Mouse (Mus musculus) MEL (cell line): ENCODE measurements around the gene Smim8. TPM values are rescaled to one million over a fixed set of nuclear protein-coding genes. Genes with fewer than 3 reads are reported as not detected.

Experiments used
- DNase-seq: peaks from one replicate; pipeline ENCODE4 v3.0.0; 2011; ENCODE audit warnings: low read depth, low spot score
- H3K27ac ChIP-seq: 2 replicates; pipeline ENCODE4 v1.5.1; 2012; ENCODE audit warnings: low read depth, mild to moderate bottlenecking, control low read depth, low read length, moderate library complexity; ENCODE audit not compliant: control insufficient read depth
- H3K27me3 ChIP-seq, 2 experiments: fragments of 150-350 bp in 1 of 2; sonication (generic) in 1 of 2; 2 replicates each; pipeline ENCODE4 v1.6.1; 2012; ENCODE audit warnings: low read length in 2 of 2, mild to moderate bottlenecking in 2 of 2, improper control_type of control experiment in 1 of 2, moderate library complexity in 1 of 2; ENCODE audit not compliant: insufficient read depth in 2 of 2, control insufficient read depth in 1 of 2
- H3K36me3 ChIP-seq, 2 experiments: 2 replicates each; pipeline ENCODE4 v1.6.1; 2012 to 2014; ENCODE audit warnings: low read length in 2 of 2, improper control_type of control experiment in 1 of 2, inconsistent platforms in 1 of 2, mild to moderate bottlenecking in 1 of 2; ENCODE audit not compliant: insufficient read depth in 2 of 2, control insufficient read depth in 1 of 2
- H3K4me1 ChIP-seq, 2 experiments: fragments of 150-350 bp in 1 of 2; sonication (generic) in 1 of 2; 2 replicates each; pipeline ENCODE4 v1.6.1; 2012; ENCODE audit warnings: low read length in 2 of 2, improper control_type of control experiment in 1 of 2, mild to moderate bottlenecking in 1 of 2; ENCODE audit not compliant: insufficient read depth in 2 of 2, control insufficient read depth in 1 of 2
- H3K4me3 ChIP-seq, 2 experiments: fragments of 150-350 bp in 1 of 2; sonication (generic) in 1 of 2; 2 replicates each; pipeline ENCODE4 v1.5.1; 2012; ENCODE audit warnings: low read depth in 2 of 2, low read length in 2 of 2, mild to moderate bottlenecking in 2 of 2, moderate library complexity in 2 of 2, control low read depth in 1 of 2, improper control_type of control experiment in 1 of 2; ENCODE audit not compliant: control insufficient read depth in 1 of 2, insufficient read depth in 1 of 2
- H3K79me2 ChIP-seq: 2 replicates; pipeline ENCODE4 v1.6.1; 2012; ENCODE audit warnings: mild to moderate bottlenecking, low read length, moderate library complexity; ENCODE audit not compliant: control insufficient read depth, poor library complexity, insufficient read depth
- H3K9ac ChIP-seq: 2 replicates; pipeline ENCODE4 v1.6.1; 2012; ENCODE audit warnings: low read depth, mild to moderate bottlenecking, control low read depth, low read length, moderate library complexity; ENCODE audit not compliant: control insufficient read depth, poor library complexity, severe bottlenecking
- H3K9me3 ChIP-seq: fragments of 150-350 bp; sonication (generic); replicated peaks from 2 replicates; pipeline ENCODE4 v1.6.1; 2012; ENCODE audit warnings: mild to moderate bottlenecking, low read length, improper control_type of control experiment, moderate library complexity; ENCODE audit not compliant: insufficient read depth
- CHD1 ChIP-seq: IDR thresholded peaks from 2 replicates; pipeline ENCODE4 v1.6.1; 2012; ENCODE audit warnings: low read depth, mild to moderate bottlenecking, inconsistent platforms, low read length, improper control_type of control experiment
- CHD2 ChIP-seq: IDR thresholded peaks from 2 replicates; pipeline ENCODE4 v1.6.1; 2011; ENCODE audit warnings: low read length, improper control_type of control experiment
- CTCF ChIP-seq, 3 experiments: IDR thresholded peaks in 2 of 3; conservative IDR thresholded peaks in 1 of 3; 2 replicates each; pipeline ENCODE4 v1.5.1; 2011 to 2012; ENCODE audit warnings: low read length in 3 of 3, low read depth in 2 of 3, mild to moderate bottlenecking in 2 of 3, improper control_type of control experiment in 1 of 3, inconsistent platforms in 1 of 3, mixed read lengths in 1 of 3, moderate library complexity in 1 of 3; ENCODE audit not compliant: control insufficient read depth in 1 of 3, insufficient read depth in 1 of 3, poor library complexity in 1 of 3, severe bottlenecking in 1 of 3
- E2F4 ChIP-seq: IDR thresholded peaks from 2 replicates; pipeline ENCODE4 v1.6.1; 2011; ENCODE audit warnings: low read depth, low read length, improper control_type of control experiment, borderline replicate concordance
- ETS1 ChIP-seq: IDR thresholded peaks from 2 replicates; pipeline ENCODE4 v1.6.1; 2012; ENCODE audit warnings: low read depth, mild to moderate bottlenecking, inconsistent platforms, low read length, improper control_type of control experiment, moderate library complexity
- JUND ChIP-seq: IDR thresholded peaks from 2 replicates; pipeline ENCODE4 v1.6.1; 2011; ENCODE audit warnings: low read depth, mild to moderate bottlenecking, improper control_type of control experiment, low read length
- KAT2A ChIP-seq: conservative IDR thresholded peaks from 2 replicates; pipeline ENCODE4 v1.6.1; 2012; ENCODE audit warnings: low read depth, low read length, improper control_type of control experiment, inconsistent platforms
- MAFK ChIP-seq: IDR thresholded peaks from 2 replicates; pipeline ENCODE4 v1.6.1; 2011; ENCODE audit warnings: low read depth, mild to moderate bottlenecking, low read length, improper control_type of control experiment, borderline replicate concordance
- MAZ ChIP-seq: IDR thresholded peaks from 2 replicates; pipeline ENCODE4 v1.6.1; 2012; ENCODE audit warnings: low read depth, mild to moderate bottlenecking, inconsistent platforms, low read length, improper control_type of control experiment
- MYC ChIP-seq: IDR thresholded peaks from 2 replicates; pipeline ENCODE4 v1.6.1; 2011; ENCODE audit warnings: low read depth, mild to moderate bottlenecking, low read length, improper control_type of control experiment, moderate library complexity
- POLR2A ChIP-seq, 2 experiments: IDR thresholded peaks; 2 replicates each; pipeline ENCODE4 v1.6.1; 2011 to 2012; ENCODE audit warnings: low read length in 2 of 2, mild to moderate bottlenecking in 2 of 2, control low read depth in 1 of 2, improper control_type of control experiment in 1 of 2, low read depth in 1 of 2, moderate library complexity in 1 of 2; ENCODE audit not compliant: control insufficient read depth in 1 of 2, insufficient read depth in 1 of 2, poor library complexity in 1 of 2
- POLR2AphosphoS2 ChIP-seq: IDR thresholded peaks from 2 replicates; pipeline ENCODE4 v1.6.1; 2011; ENCODE audit warnings: low read length, improper control_type of control experiment
- RAD21 ChIP-seq: IDR thresholded peaks from 2 replicates; pipeline ENCODE4 v1.6.1; 2011; ENCODE audit warnings: mild to moderate bottlenecking, low read depth, low read length, improper control_type of control experiment
- RCOR1 ChIP-seq: IDR thresholded peaks from 2 replicates; pipeline ENCODE4 v1.6.1; 2012; ENCODE audit warnings: low read depth, mild to moderate bottlenecking, inconsistent platforms, low read length, improper control_type of control experiment
- SMC3 ChIP-seq: IDR thresholded peaks from 2 replicates; pipeline ENCODE4 v1.6.1; 2011; ENCODE audit warnings: low read depth, low read length, improper control_type of control experiment
- TBP ChIP-seq: IDR thresholded peaks from 2 replicates; pipeline ENCODE4 v1.8.0; 2011; ENCODE audit warnings: low read depth, low read length, improper control_type of control experiment
- UBTF ChIP-seq: IDR thresholded peaks from 2 replicates; pipeline ENCODE4 v1.6.1; 2012; ENCODE audit warnings: low read depth, mild to moderate bottlenecking, inconsistent platforms, low read length, improper control_type of control experiment, moderate library complexity, borderline replicate concordance; ENCODE audit not compliant: insufficient read depth
- USF1 ChIP-seq: IDR thresholded peaks from 2 replicates; pipeline ENCODE4 v1.6.1; 2014; ENCODE audit warnings: low read depth, mild to moderate bottlenecking, inconsistent platforms, low read length, improper control_type of control experiment, moderate library complexity
- USF2 ChIP-seq, 2 experiments: IDR thresholded peaks; 2 replicates each; pipeline ENCODE4 v1.6.1; 2011 to 2012; ENCODE audit warnings: improper control_type of control experiment in 2 of 2, low read length in 2 of 2, borderline replicate concordance in 1 of 2, inconsistent platforms in 1 of 2, low read depth in 1 of 2, mild to moderate bottlenecking in 1 of 2; ENCODE audit not compliant: insufficient read depth in 1 of 2
- ZMIZ1 ChIP-seq: IDR thresholded peaks from 2 replicates; pipeline ENCODE4 v1.6.1; 2012; ENCODE audit warnings: low read depth, mild to moderate bottlenecking, inconsistent platforms, low read length, improper control_type of control experiment, moderate library complexity
- polyA plus RNA-seq, 2 experiments: library from polyadenylated mRNA; stranded (reverse) in 1 of 2; unstranded in 1 of 2; fragments of >175 nt in 1 of 2; fragments of >200 nt in 1 of 2; gene quantifications; 2 replicates each; pipeline versions ENCODE4 v1.2.1 to v1.2.4; 2012; ENCODE audit warnings: low replicate concordance in 2 of 2, low read depth in 1 of 2; ENCODE audit not compliant: insufficient read length in 2 of 2, insufficient read depth in 1 of 2, missing spikeins in 1 of 2
- total RNA-seq: library from RNA; depleted of rRNA; stranded (reverse); fragments of 300-350 nt; gene quantifications from 2 replicates; pipeline ENCODE4 v1.2.3, GENCODE M21; 2012; rRNA removed

The Smim8 gene
- total and polyA plus RNA-seq, 3 experiments = 8.1 to 9.8 TPM; not detected in 1

- H3K9me3 ChIP-seq = no peaks in the 10 kb centered on the region
- no peaks in the 10 kb centered on the region for H3K4me1 ChIP-seq
- peaks cover 5% of the 10 kb centered on the region in 2 experiments for H3K27me3 ChIP-seq
- peak; percentile 22 for DNase-seq
- H3K4me3 ChIP-seq = no peak overlapping the region
- no peak overlapping the region for H3K27ac ChIP-seq
- H3K79me2 ChIP-seq = no peaks in the 10 kb centered on the region
- no peaks in the 10 kb centered on the region for H3K36me3 ChIP-seq
- TF ChIP-seq UBTF = no peak
- TF ChIP-seq CTCF (IDR thresholded peaks at IDR 0.05 in 2 of 3, conservative IDR thresholded peaks at IDR 0.05 in 1 of 3; ENCODE audit: control insufficient read depth in 1 of 3, insufficient read depth in 1 of 3, low read depth in 2 of 3, low read length in 3 of 3, poor library complexity in 1 of 3, severe bottlenecking in 1 of 3) = peak; percentile 16 to 36 (median 21); a peak in 3 of 6 replicates
- peak; percentile 26; the same call in 1 of the 2 replicates for TF ChIP-seq SMC3
- TF ChIP-seq E2F4 = no peak
- TF ChIP-seq CHD1 = no peak
- TF ChIP-seq RAD21 = peak; percentile 26
- TF ChIP-seq CHD2 = no peak
- TF ChIP-seq TBP = no peak
- TF ChIP-seq, all 39 proteins: peak for 3
- no peak overlapping the region for H3K9ac ChIP-seq
Observed at GRCm38 (mm10) chr4:34720127-34720895, 57.9 kb downstream of the Smim8 start.

GRCm38 (mm10) chr4:34719421-34719820 lies 58.8 kb downstream of the Smim8 start:
- H3K9me3 ChIP-seq = no peaks in the 10 kb centered on the region
- no peak overlapping the region for H3K9ac ChIP-seq
- no peaks in the 10 kb centered on the region for H3K79me2 ChIP-seq
- DNase-seq = no peak
- no peaks in the 10 kb centered on the region for H3K4me1 ChIP-seq
- peaks cover 5 to 8% of the 10 kb centered on the region in 2 experiments for H3K27me3 ChIP-seq
- no peak overlapping the region for H3K4me3 ChIP-seq
- TF ChIP-seq ZMIZ1 (no peak), E2F4 (no peak), USF2 (IDR thresholded peaks at IDR 0.05; ENCODE audit: borderline replicate concordance in 1 of 2, insufficient read depth in 1 of 2, low read depth in 1 of 2, low read length in 2 of 2) (no peak), USF1 (no peak), CHD2 (no peak), JUND (no peak), POLR2AphosphoS2 (no peak), MAFK (no peak), POLR2A (IDR thresholded peaks at IDR 0.05; ENCODE audit: control insufficient read depth in 1 of 2, insufficient read depth in 1 of 2, low read depth in 1 of 2, low read length in 2 of 2, poor library complexity in 1 of 2) (no peak), KAT2A (no peak), MYC (no peak), ETS1 (no peak), MAZ (no peak), RCOR1 (no peak)
- H3K27ac ChIP-seq = no peak overlapping the region
- no peaks in the 10 kb centered on the region for H3K36me3 ChIP-seq

Other genes starting within 250 kb of the Smim8 start
- gene Akirin2, start 227.5 kb downstream of the Smim8 start, total RNA-seq = 23.4 and 28.5 TPM in 2 replicates
- 10 to 100 TPM in 1 of 2 experiments, not detected in 1; 45.8 TPM for gene Akirin2, start 227.5 kb downstream of the Smim8 start, polyA plus RNA-seq
- 48.0 and 54.5 TPM in 2 replicates for gene Orc3, start 163.5 kb downstream of the Smim8 start, total RNA-seq
- 10 to 100 TPM in 1 of 2 experiments, not detected in 1; 74.2 TPM for gene Orc3, start 163.5 kb downstream of the Smim8 start, polyA plus RNA-seq
- 45.3 and 47.7 TPM in 2 replicates for gene Rars2, start 163.5 kb downstream of the Smim8 start, total RNA-seq
- 10 to 100 TPM in 1 of 2 experiments, not detected in 1; 60.3 TPM for gene Rars2, start 163.5 kb downstream of the Smim8 start, polyA plus RNA-seq
- gene Slc35a1, start 91.0 kb downstream of the Smim8 start, total RNA-seq = 25.8 and 26.0 TPM in 2 replicates
- gene Slc35a1, start 91.0 kb downstream of the Smim8 start, polyA plus RNA-seq = 10 to 100 TPM in 1 of 2 experiments, not detected in 1; 24.3 TPM
- gene Cfap206, start 48.2 kb downstream of the Smim8 start, total RNA-seq = not detected in 2 replicates
- gene Cfap206, start 48.2 kb downstream of the Smim8 start, polyA plus RNA-seq = not detected
- not detected in 2 replicates for gene Gm136, start 22.2 kb downstream of the Smim8 start, total RNA-seq
- gene Gm136, start 22.2 kb downstream of the Smim8 start, polyA plus RNA-seq = not detected
- gene Zfp292, start 104.5 kb upstream of the Smim8 start, total RNA-seq = 9.8 and 14.3 TPM in 2 replicates
- 10 to 100 TPM; 16.8 to 19.4 TPM for gene Zfp292, start 104.5 kb upstream of the Smim8 start, polyA plus RNA-seq
- not detected in 2 replicates for gene Cga, start 115.4 kb upstream of the Smim8 start, total RNA-seq
- not detected for gene Cga, start 115.4 kb upstream of the Smim8 start, polyA plus RNA-seq